Mouse (Mus musculus): Measurements from ENCODE around the gene H2-Q6.
"Not testable (repeated sequence)": the region's sequence is repeated elsewhere in the genome, so short reads cannot be mapped to it uniquely, and the experiment has no call there.

GRCm38 (mm10) chr17:35465651-35466050 is 41.0 kb downstream of the H2-Q6 start:
- TF ChIP-seq GATA1 (IDR thresholded peaks at IDR 0.05; ENCODE audit: borderline replicate concordance, low read length); FLI1 (IDR thresholded peaks at IDR 0.05; ENCODE audit: low read length): not testable (repeated sequence)

All from megakaryocyte, embryonic 14.5 days (primary cell).